ENCODE assay signal across 8 mouse cellular contexts in the genomic region with DNA sequence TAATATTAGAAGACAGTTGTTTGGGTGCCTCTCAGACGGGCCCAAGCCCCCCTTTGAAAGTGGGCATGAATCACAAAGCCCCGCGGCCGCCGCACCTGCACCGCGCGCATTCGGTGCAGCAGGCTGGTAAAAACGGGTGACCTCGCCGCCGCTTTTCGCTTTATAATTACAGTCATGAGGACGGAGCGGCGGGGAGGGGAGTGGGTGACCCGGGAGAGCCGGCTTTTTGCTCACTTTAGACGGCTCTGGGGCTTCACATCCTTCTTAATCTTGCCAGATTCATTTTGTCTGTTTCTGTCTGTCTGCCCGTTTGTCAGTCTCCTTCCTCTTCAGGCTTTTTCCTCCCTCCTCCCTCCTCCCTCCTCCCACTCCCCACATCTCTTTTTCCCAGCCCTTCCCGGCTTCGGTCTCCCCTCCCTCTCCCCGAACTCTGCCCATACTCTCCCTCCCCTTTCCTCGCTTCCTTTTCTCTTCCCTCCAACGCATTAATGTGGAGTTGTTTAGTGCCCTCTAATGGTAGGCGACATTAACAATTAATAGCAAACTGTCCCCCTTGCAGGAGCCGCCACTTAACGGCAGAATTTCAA. TPM values are rescaled to one million over a fixed set of nuclear protein-coding genes. Genes with fewer than 3 reads are reported as not detected.
DNase-seq lines count a peak whose midpoint lies in the region; ATAC-seq and TF ChIP-seq lines count a peak whose summit lies in the region.

No protein-coding gene starts in this region.

- 0 out of 2 replicates have a peak, but pooled peaks have one; percentile 14 for ATAC-seq in lung, postnatal 0 days

- H3K9me3 ChIP-seq in lung, postnatal 0 days (ENCODE audit: low read length) = no peaks in the 10 kb centered on the region

- H3K4me1 ChIP-seq in spleen, adult 2 months (ENCODE audit: control insufficient read depth, insufficient read depth, insufficient read length) = peaks cover 4% of the 10 kb centered on the region; the same call in 1 of the 2 replicates
- peaks cover 7% of the 10 kb centered on the region; the same call in 1 of the 2 replicates for H3K4me1 ChIP-seq in lung, postnatal 0 days (ENCODE audit: insufficient read depth, low read depth, low read length)

- WGBS in spleen, adult 2 months = 2% methylated on average over 29 of the region's 29 CpGs
- WGBS in lung, postnatal 0 days = 1% methylated on average over 29 of the region's 29 CpGs

- H3K4me2 ChIP-seq in lung, postnatal 0 days (replicated peaks; ENCODE audit: low read depth, low read length) = peak overlapping the region; percentile 97

- intact Hi-C loops in gastrocnemius, postnatal 36 days (cut with DNase I) = loop anchor here (2.0 kb wide), 2 partner anchors 584 to 592 kb away; no protein-coding TSS in a partner anchor

- TF ChIP-seq CTCF in spleen, adult 2 months (IDR thresholded peaks at IDR 0.05; ENCODE audit: extremely low read depth, insufficient read depth, insufficient read length, insufficient replicate concordance) = no peak
- peak; percentile 77 for TF ChIP-seq CTCF in lung, postnatal 0 days (IDR thresholded peaks at IDR 0.05)

- H3K27me3 ChIP-seq in spleen, adult 2 months (ENCODE audit: control insufficient read depth, insufficient read depth, low read length) = peaks cover 24% of the 10 kb centered on the region
- H3K27me3 ChIP-seq in lung, postnatal 0 days (replicated peaks; ENCODE audit: insufficient read depth, low read length) = peaks cover 23% of the 10 kb centered on the region; the same call in 1 of the 2 replicates

- no peak overlapping the region for H3K9ac ChIP-seq in lung, postnatal 0 days (replicated peaks; ENCODE audit: low read depth)

- H3K36me3 ChIP-seq in spleen, adult 2 months (ENCODE audit: control insufficient read depth, insufficient read depth, low read length) = no peaks in the 10 kb centered on the region
- H3K36me3 ChIP-seq in lung, postnatal 0 days (ENCODE audit: insufficient read depth, low read length) = no peaks in the 10 kb centered on the region

- TF ChIP-seq EP300 in lung, postnatal 0 days (IDR thresholded peaks at IDR 0.05) = no peak

- no peak overlapping the region for H3K27ac ChIP-seq in spleen, adult 2 months (ENCODE audit: insufficient read depth, low read length)
- H3K27ac ChIP-seq in lung, postnatal 0 days (ENCODE audit: low read length) = no peak overlapping the region

- DNase-seq in spleen, adult 2 months (ENCODE audit: low read depth in 1 of 2, low spot score in 2 of 2) = no peak
- DNase-seq in spleen, postnatal 36 days (ENCODE audit: low spot score in 2 of 2) = no peak
- DNase-seq in cerebellum, postnatal 10 days = peak; percentile 70 to 80
- peak; percentile 27 to 31 for DNase-seq in gastrocnemius, postnatal 36 days
- peak; percentile 11 to 24 for DNase-seq in kidney, adult 8-10 months
- DNase-seq in lung, postnatal 0 days (ENCODE audit: low spot score) = peak; percentile 86
- peak; percentile 90 for DNase-seq in retina, embryonic 14.5 days (ENCODE audit: low spot score)
- DNase-seq in spleen, adult 18-20 months = no peak

- no peak for TF ChIP-seq POLR2A in spleen, adult 2 months (IDR thresholded peaks at IDR 0.05; ENCODE audit: low read depth, low read length)

- peak overlapping the region; percentile 26; the same call in 1 of the 2 replicates for H3K4me3 ChIP-seq in spleen, adult 2 months (ENCODE audit: extremely low read depth, insufficient read depth, insufficient read length)
- H3K4me3 ChIP-seq in lung, postnatal 0 days (ENCODE audit: low read depth, low read length) = peak overlapping the region; percentile 57

RNA-seq across cellular contexts. Expression of a gene that starts 1.6 kb away (rescaled TPM):
- polyA plus RNA-seq in spleen, adult 2 months (2012; rRNA removed) = 0.13 and 0.16 TPM in 2 replicates
- total RNA-seq in gastrocnemius, postnatal 36 days (2021) = 1 to 10 TPM; 2.9 to 4.6 TPM
- 3.3 and 4.5 TPM in 2 replicates for polyA plus RNA-seq in lung, postnatal 0 days (2015; fragmentation: Nextera tagmentation; extraction: Ambion mirVana)

Comparison
In these comparisons a context has a peak if more than half of its experiments do, and no peak if none do; other contexts are left out.
1. DNase-seq: peak in cerebellum, postnatal 10 days (2 of 2), gastrocnemius, postnatal 36 days (2 of 2), kidney, adult 8-10 months (2 of 2), lung, postnatal 0 days (single experiment) and retina, embryonic 14.5 days (single experiment); none in spleen, adult 2 months (0 of 2), spleen, postnatal 36 days (0 of 2) and spleen, adult 18-20 months (0 of 2).